Mouse (Mus musculus) midbrain, postnatal 0 days (tissue): ENCODE results near the gene Krt80. TPM values are rescaled to one million over a fixed set of nuclear protein-coding genes. Genes with fewer than 3 reads are reported as not detected.

Experiments used
- ATAC-seq: fragments of 200-750 bp; cut with Nextera tagmentation; 2 replicates; pipeline ENCODE4 v1.8.0; 2017; ENCODE audit warnings: moderate number of reproducible peaks, mild to moderate bottlenecking, moderate TSS enrichment, moderate library complexity; ENCODE audit not compliant: low FRiP score
- DNase-seq: peaks from one replicate; pipeline ENCODE4 v3.0.0-alpha.2; 2015; ENCODE audit warnings: low spot score
- H3K27ac ChIP-seq: fragments of 300-500 bp; sonication (generic); 2 replicates; pipeline ENCODE4 v1.5.1; 2014; ENCODE audit warnings: low read depth, mild to moderate bottlenecking, low read length, mixed read lengths
- H3K27me3 ChIP-seq: fragments of 300-500 bp; sonication (generic); 2 replicates; pipeline ENCODE4 v1.6.1; 2014; ENCODE audit warnings: low read length, control low read depth, mixed read lengths; ENCODE audit not compliant: insufficient read depth
- H3K36me3 ChIP-seq: fragments of 300-500 bp; sonication (generic); 2 replicates; pipeline ENCODE4 v1.6.1; 2014; ENCODE audit warnings: low read length, control low read depth, mixed read lengths; ENCODE audit not compliant: insufficient read depth
- H3K4me1 ChIP-seq: fragments of 300-500 bp; sonication (generic); 2 replicates; pipeline ENCODE4 v1.6.1; 2014; ENCODE audit warnings: mild to moderate bottlenecking, control low read depth, antibody characterized with exemption, low read length, mixed read lengths; ENCODE audit not compliant: insufficient read depth
- H3K4me2 ChIP-seq: fragments of 300-500 bp; sonication (generic); 2 replicates; pipeline ENCODE4 v1.6.1; 2014; ENCODE audit warnings: low read depth, mild to moderate bottlenecking, low read length, mixed read lengths; ENCODE audit not compliant: poor library complexity, severe bottlenecking
- H3K4me3 ChIP-seq: fragments of 300-500 bp; sonication (generic); 2 replicates; pipeline ENCODE4 v1.5.1; 2014; ENCODE audit warnings: low read depth, mild to moderate bottlenecking, low read length, moderate library complexity
- H3K9ac ChIP-seq: fragments of 300-500 bp; sonication (generic); replicated peaks from 2 replicates; pipeline ENCODE4 v1.6.1; 2014; ENCODE audit warnings: mild to moderate bottlenecking, low read length, moderate library complexity, mixed read lengths; ENCODE audit not compliant: poor library complexity, severe bottlenecking
- H3K9me3 ChIP-seq: fragments of 300-500 bp; sonication (generic); 2 replicates; pipeline ENCODE4 v1.6.1; 2016; ENCODE audit warnings: low read length, control low read depth
- CTCF ChIP-seq: IDR thresholded peaks from 2 replicates; pipeline ENCODE4 v1.5.1; 2016; ENCODE audit warnings: antibody characterized with exemption, mild to moderate bottlenecking
- WGBS: fragments of 180-500 bp; shearing (Covaris S2); extraction: QIAGEN DNeasy Blood & Tissue Kit; methylation state at CpG from one replicate; pipeline ENCODE4 v1.1.7; 2014; 5-methylcytosine and 5-hydroxymethylcytosine counted together
- polyA plus RNA-seq: library from polyadenylated mRNA; unstranded; fragments of >200 nt; fragmentation: Nextera tagmentation; extraction: Ambion mirVana; gene quantifications from 2 replicates; pipeline ENCODE4 v1.2.1, GENCODE M21; 2015
- total RNA-seq: library from RNA; depleted of rRNA; stranded (reverse); fragments of >200 nt; gene quantifications from 2 replicates; pipeline ENCODE4 v1.2.3, GENCODE M21; 2014

Gene Krt80
- total and polyA plus RNA-seq, 2 experiments from 2014 or later, result 0.16 to 1.0 TPM

DNA sequence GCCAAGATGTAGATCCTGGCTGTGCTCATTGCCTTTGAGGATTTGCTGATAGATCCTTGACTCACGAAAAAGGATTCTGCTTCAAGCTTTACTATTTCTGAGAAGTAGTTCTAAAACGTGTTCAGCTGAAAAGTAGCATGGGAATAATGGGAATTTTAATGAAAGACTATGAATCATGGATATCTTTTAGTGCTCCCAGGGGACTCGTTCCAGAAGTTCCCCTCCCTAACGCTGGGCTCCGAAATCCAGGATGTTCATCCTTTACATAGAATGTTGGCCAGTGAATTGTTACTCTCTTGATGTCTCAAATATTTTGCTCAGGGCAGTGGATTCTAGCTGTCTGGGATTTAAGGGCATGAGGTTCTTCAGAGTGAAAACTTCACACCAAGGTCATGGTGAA, 22.3 kb upstream of the Krt80 start:
- no peak for DNase-seq
- H3K4me1 ChIP-seq, result no peaks in the 10 kb centered on the region
- no peak overlapping the region for H3K27ac ChIP-seq
- TF ChIP-seq CTCF, result no peak
- H3K4me3 ChIP-seq, result no peak overlapping the region
- 83% methylated on average over 5 of the region's 5 CpGs for WGBS
- no peaks in the 10 kb centered on the region for H3K9me3 ChIP-seq
- ATAC-seq, result no peak
- no peak overlapping the region for H3K4me2 ChIP-seq
- no peak overlapping the region for H3K9ac ChIP-seq
- H3K36me3 ChIP-seq, result no peaks in the 10 kb centered on the region
- no peaks in the 10 kb centered on the region for H3K27me3 ChIP-seq

DNA sequence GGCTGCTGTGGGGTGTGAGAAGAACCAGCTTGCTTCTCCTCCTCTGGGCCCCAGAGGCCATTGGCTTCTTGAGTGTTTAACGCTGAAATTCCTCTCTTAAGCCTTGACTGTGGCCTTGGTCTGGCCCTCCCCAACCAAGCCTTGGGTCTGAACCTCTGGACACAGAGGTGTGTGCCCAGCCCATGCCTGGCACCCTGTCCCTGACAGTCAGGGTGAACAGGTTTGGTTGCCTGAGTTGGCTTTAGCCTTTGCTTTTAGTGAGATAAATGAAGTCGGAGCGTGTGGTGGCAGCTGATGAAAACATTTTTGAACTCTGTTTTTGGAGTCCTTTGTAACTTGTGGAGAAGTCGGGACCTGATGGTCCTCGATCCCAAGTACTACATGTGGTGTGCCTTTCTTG, 20.2 kb upstream of the Krt80 start:
- no peaks in the 10 kb centered on the region for H3K36me3 ChIP-seq
- no peaks in the 10 kb centered on the region for H3K27me3 ChIP-seq
- ATAC-seq, result no peak
- no peak overlapping the region for H3K9ac ChIP-seq
- H3K27ac ChIP-seq, result no peak overlapping the region
- no peak for TF ChIP-seq CTCF
- no peak overlapping the region for H3K4me2 ChIP-seq
- no peaks in the 10 kb centered on the region for H3K4me1 ChIP-seq
- no peak for DNase-seq
- no peaks in the 10 kb centered on the region for H3K9me3 ChIP-seq
- WGBS, result 91% methylated on average over 5 of the region's 5 CpGs
- H3K4me3 ChIP-seq, result no peak overlapping the region

DNA sequence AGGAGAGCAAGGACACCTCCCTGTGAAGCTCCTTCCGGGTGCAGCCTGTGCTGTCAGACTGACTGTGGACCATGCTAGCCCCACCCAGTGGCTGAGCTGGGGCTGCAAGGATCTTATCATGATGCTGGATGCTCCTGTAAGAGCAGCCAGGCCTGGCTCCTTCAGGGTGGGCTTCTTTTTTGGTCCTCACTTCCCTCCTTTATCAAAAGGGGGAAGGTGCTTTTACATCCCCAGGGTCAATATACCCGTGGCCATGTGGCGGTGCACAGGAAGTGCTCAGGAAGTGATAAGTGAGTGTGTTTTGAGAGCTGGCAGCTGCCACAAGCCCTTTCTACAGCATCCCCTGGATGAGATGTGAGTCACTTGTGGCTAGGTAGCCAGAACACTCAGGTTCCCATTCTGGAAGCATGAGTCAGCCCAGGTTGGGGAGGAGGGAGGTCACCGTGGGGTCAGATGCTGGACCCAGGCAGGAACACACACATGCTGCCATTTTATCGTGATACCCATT, 18.1 kb upstream of the Krt80 start:
- Histone ChIP-seq H3K4me2 (no peak overlapping the region), H3K9me3 (no peaks in the 10 kb centered on the region), H3K9ac (no peak overlapping the region), H3K27ac (no peak overlapping the region), H3K27me3 (no peaks in the 10 kb centered on the region), H3K36me3 (no peaks in the 10 kb centered on the region), H3K4me3 (no peak overlapping the region), H3K4me1 (no peaks in the 10 kb centered on the region)
- ATAC-seq, result no peak
- 66% methylated on average over 5 of the region's 5 CpGs for WGBS
- DNase-seq, result no peak
- TF ChIP-seq CTCF, result peak; percentile 46

DNA sequence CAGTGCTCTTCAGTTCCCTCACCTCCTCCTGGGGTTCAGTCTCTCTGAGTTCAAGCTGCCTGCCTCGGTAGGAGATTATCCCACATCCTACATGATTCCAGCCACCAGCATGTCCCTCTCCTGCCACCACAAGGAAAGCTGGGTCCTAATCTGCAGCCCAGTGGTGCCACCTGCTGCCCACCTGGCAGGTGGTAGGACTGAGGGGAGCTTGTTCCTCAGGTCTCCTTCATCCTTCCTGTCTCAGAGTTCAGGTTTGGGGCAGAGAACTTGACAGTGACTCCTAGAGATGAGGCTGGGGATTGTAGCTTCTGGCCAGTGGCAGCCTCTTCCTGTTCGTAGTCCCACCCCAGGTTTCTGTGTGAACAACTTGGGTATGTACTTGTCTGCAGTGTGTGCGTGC, 17.2 kb upstream of the Krt80 start:
- WGBS, result 67% methylated on average over 3 of the region's 3 CpGs
- Histone ChIP-seq H3K4me2 (no peak overlapping the region), H3K27me3 (no peaks in the 10 kb centered on the region), H3K4me3 (no peak overlapping the region), H3K36me3 (no peaks in the 10 kb centered on the region), H3K9me3 (no peaks in the 10 kb centered on the region), H3K27ac (no peak overlapping the region), H3K9ac (no peak overlapping the region), H3K4me1 (no peaks in the 10 kb centered on the region)
- peak; percentile 61 for TF ChIP-seq CTCF
- no peak for ATAC-seq
- DNase-seq, result no peak

DNA sequence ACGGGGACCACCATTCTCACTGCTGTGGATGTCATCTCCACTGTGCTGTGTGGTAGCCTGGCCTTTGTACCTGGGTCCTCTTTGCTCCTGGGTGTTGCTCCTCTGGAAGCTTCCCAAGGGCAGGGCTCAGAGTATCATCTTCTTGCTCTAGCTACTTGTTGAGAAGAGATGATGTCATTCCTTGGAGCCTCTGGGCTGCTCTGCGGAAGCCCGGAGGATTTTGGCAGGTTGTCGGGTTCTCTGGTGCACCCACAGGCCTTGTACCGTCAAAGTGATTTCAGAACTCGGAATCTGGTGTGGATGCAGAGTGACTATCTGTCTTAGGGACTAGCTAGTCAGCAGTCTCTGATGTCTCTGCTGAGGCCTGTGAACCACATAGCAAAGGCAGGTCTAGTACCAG, 15.1 kb upstream of the Krt80 start:
- Histone ChIP-seq H3K27ac (no peak overlapping the region), H3K4me3 (no peak overlapping the region), H3K9me3 (no peaks in the 10 kb centered on the region), H3K27me3 (no peaks in the 10 kb centered on the region), H3K4me1 (no peaks in the 10 kb centered on the region), H3K4me2 (no peak overlapping the region), H3K9ac (no peak overlapping the region), H3K36me3 (no peaks in the 10 kb centered on the region)
- WGBS, result 85% methylated on average over 6 of the region's 6 CpGs
- DNase-seq, result no peak
- ATAC-seq, result no peak
- TF ChIP-seq CTCF, result no peak

DNA sequence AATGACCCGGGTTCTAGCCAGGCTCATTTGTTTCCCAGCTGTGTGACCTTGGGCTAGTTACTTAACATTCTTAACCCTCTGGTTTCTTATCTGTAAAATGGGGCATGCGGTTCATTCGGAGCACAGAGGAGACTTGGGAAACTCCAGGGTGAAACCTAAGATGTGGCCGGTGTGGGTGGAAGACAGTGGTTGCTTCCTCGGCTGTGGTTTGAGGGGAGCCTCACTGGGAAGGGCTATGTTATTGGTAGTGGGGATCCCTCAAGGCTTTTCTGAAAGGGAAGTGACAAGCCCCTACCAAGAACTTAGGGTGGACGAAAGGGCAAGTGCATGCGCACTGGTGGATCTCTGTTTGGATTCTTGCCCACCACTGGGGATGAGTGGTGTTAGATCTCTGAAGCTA, 14.6 kb upstream of the Krt80 start:
- no peak for TF ChIP-seq CTCF
- no peak overlapping the region for H3K4me2 ChIP-seq
- WGBS, result 89% methylated on average over 7 of the region's 7 CpGs
- no peaks in the 10 kb centered on the region for H3K9me3 ChIP-seq
- H3K9ac ChIP-seq, result no peak overlapping the region
- no peak overlapping the region for H3K4me3 ChIP-seq
- H3K36me3 ChIP-seq, result no peaks in the 10 kb centered on the region
- H3K27ac ChIP-seq, result no peak overlapping the region
- no peak for DNase-seq
- no peaks in the 10 kb centered on the region for H3K4me1 ChIP-seq
- no peaks in the 10 kb centered on the region for H3K27me3 ChIP-seq
- ATAC-seq, result no peak
